Mouse (Mus musculus) thymus, postnatal 14 days (tissue): Measurements from ENCODE around the gene Vars.
A peak's percentile ranks its signal among the peaks of the same experiment; 100 is the strongest.
"Not testable (repeated sequence)": the region's sequence is repeated elsewhere in the genome, so short reads cannot be mapped to it uniquely, and the experiment has no call there.

Source experiments
- DNase-seq: peaks from one replicate; pipeline ENCODE4 v3.0.0; 2021

Gene Vars

GRCm38 (mm10) chr17:35026206-35026605 lies 25.4 kb downstream of the Vars start:
- DNase-seq, result no peak

GRCm38 (mm10) chr17:35027277-35028068 lies 26.7 kb downstream of the Vars start, which contains the start of gene Sapcd1:
TSS of gene Sapcd1 (minus strand) at chr17:35028016.
- DNase-seq, result peak; percentile 39

GRCm38 (mm10) chr17:35028315-35028714 lies 27.5 kb downstream of the Vars start:
- DNase-seq, result no peak

GRCm38 (mm10) chr17:35029691-35030532 lies 29.1 kb downstream of the Vars start:
- peak; percentile 66 for DNase-seq

- no peak for DNase-seq
These were observed 30.5 kb downstream of the Vars start for GRCm38 (mm10) chr17:35031272-35031671.

- no peak for DNase-seq
These were observed 31.1 kb downstream of the Vars start for GRCm38 (mm10) chr17:35031880-35032279.

- DNase-seq, result no peak
These were observed 31.6 kb downstream of the Vars start for GRCm38 (mm10) chr17:35032323-35032870.

GRCm38 (mm10) chr17:35033703-35034102 lies 32.9 kb downstream of the Vars start:
- not testable (repeated sequence) for DNase-seq

- no peak for DNase-seq
These were observed 34.1 kb downstream of the Vars start for GRCm38 (mm10) chr17:35034896-35035295.

GRCm38 (mm10) chr17:35039121-35039873 lies 38.5 kb downstream of the Vars start:
- DNase-seq, result no peak

- no peak for DNase-seq
These were observed 43.0 kb downstream of the Vars start for GRCm38 (mm10) chr17:35043794-35044193.

GRCm38 (mm10) chr17:35044904-35045806 lies 44.4 kb downstream of the Vars start:
- no peak for DNase-seq

- no peak for DNase-seq
These were observed 45.3 kb downstream of the Vars start for GRCm38 (mm10) chr17:35045807-35046680.

GRCm38 (mm10) chr17:35046681-35047455 lies 46.1 kb downstream of the Vars start, which contains the start of gene Msh5:
TSS of gene Msh5 (minus strand) at chr17:35046745.
- peak; percentile 98 for DNase-seq

GRCm38 (mm10) chr17:35047688-35048087 lies 46.9 kb downstream of the Vars start:
- no peak for DNase-seq

- DNase-seq, result peak; percentile 62
These were observed 47.6 kb downstream of the Vars start for GRCm38 (mm10) chr17:35048149-35048931.

- no peak for DNase-seq
These were observed 48.2 kb downstream of the Vars start for GRCm38 (mm10) chr17:35048932-35049440.

- peak; percentile 80 for DNase-seq
These were observed 48.8 kb downstream of the Vars start, which contains the start of gene Clic1 for GRCm38 (mm10) chr17:35049561-35050016. TSS of gene Clic1 (plus strand) at chr17:35049966.
